Mouse (Mus musculus): Measurements from ENCODE around the gene Smtnl1.

GRCm38 (mm10) chr2:84822552-84822951 is at the start of gene Smtnl1:
- TF ChIP-seq GATA1 (IDR thresholded peaks at IDR 0.05; ENCODE audit: low read length) (no peak), TAL1 (IDR thresholded peaks at IDR 0.05; ENCODE audit: low read length) (no peak)
